Mouse (Mus musculus) heart, embryonic 13.5 days (tissue): Measurements from ENCODE around the gene Tmem182. TPM values are rescaled to one million over a fixed set of nuclear protein-coding genes. Genes with fewer than 3 reads are reported as not detected.

Experiments
- ATAC-seq: fragments of 200-750 bp; cut with Nextera tagmentation; 2 replicates; pipeline ENCODE4 v1.8.0; 2017; ENCODE audit warnings: moderate TSS enrichment; ENCODE audit not compliant: insufficient number of reproducible peaks, low FRiP score, low TSS enrichment; ENCODE audit errors: extremely low read depth
- H3K27ac ChIP-seq: fragments of 300-500 bp; sonication (generic); replicated peaks from 2 replicates; pipeline ENCODE4 v1.5.1; 2015; ENCODE audit warnings: moderate library complexity, mild to moderate bottlenecking, inconsistent platforms
- H3K27me3 ChIP-seq: fragments of 300-500 bp; sonication (generic); replicated peaks from 2 replicates; pipeline ENCODE4 v1.6.1; 2015; ENCODE audit warnings: mild to moderate bottlenecking, inconsistent platforms
- H3K36me3 ChIP-seq: fragments of 300-500 bp; sonication (generic); 2 replicates; pipeline ENCODE4 v1.6.1; 2015; ENCODE audit warnings: mild to moderate bottlenecking, inconsistent platforms
- H3K4me1 ChIP-seq: fragments of 300-500 bp; sonication (generic); 2 replicates; pipeline ENCODE4 v1.6.1; 2015; ENCODE audit warnings: inconsistent platforms
- H3K4me2 ChIP-seq: fragments of 300-500 bp; sonication (generic); 2 replicates; pipeline ENCODE4 v1.6.1; 2015; ENCODE audit warnings: inconsistent platforms, mild to moderate bottlenecking, moderate library complexity
- H3K4me3 ChIP-seq: fragments of 300-500 bp; sonication (generic); 2 replicates; pipeline ENCODE4 v1.5.1; 2015; ENCODE audit warnings: moderate library complexity, mild to moderate bottlenecking, inconsistent platforms
- H3K9ac ChIP-seq: fragments of 300-500 bp; sonication (generic); 2 replicates; pipeline ENCODE4 v1.6.1; 2015; ENCODE audit warnings: inconsistent platforms, mild to moderate bottlenecking, moderate library complexity
- H3K9me3 ChIP-seq: fragments of 300-500 bp; sonication (generic); 2 replicates; pipeline ENCODE4 v1.6.1; 2016; ENCODE audit warnings: inconsistent platforms
- WGBS: fragments of 180-500 bp; shearing (Covaris S2); methylation state at CpG from one replicate; pipeline ENCODE4 v1.1.7; 2015; ENCODE audit warnings: mixed read lengths; 5-methylcytosine and 5-hydroxymethylcytosine counted together
- polyA plus RNA-seq: library from polyadenylated mRNA; unstranded; fragments of >200 nt; fragmentation: Nextera tagmentation; extraction: Ambion mirVana; gene quantifications from 2 replicates; pipeline ENCODE4 v1.2.1, GENCODE M21; 2015

The Tmem182 gene
- 22.5 and 26.2 TPM in 2 replicates for polyA plus RNA-seq

DNA sequence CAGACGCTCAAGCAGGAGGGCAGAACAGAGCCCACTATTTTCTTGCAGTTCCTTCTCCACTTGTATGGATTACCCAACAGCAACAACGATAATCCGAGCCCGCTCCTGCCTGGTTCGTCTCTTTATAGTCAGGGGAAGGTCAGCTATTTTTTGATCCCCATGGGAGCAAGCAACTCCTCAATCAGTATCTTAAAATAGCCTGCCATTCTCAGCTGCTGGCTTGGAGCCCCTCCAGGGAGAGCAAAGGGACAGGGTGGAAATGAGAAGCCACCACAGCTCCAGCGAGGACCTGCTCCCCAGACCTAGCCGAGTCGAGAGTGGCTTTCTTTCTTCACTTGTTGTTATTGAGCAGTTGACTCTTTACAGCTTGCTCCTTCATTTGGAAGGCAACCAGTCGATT, at the start of gene Tmem182:
Gene Tmem182 (plus strand): TSS at position 251 of the 400 bp plus-strand sequence.
- Histone ChIP-seq H3K27ac (peak within 1 kb of the TSS; percentile 89), H3K4me2 (peak within 1 kb of the TSS; percentile 61), H3K9ac (peak within 1 kb of the TSS; percentile 51), H3K4me1 (peaks cover 20% of the 10 kb centered on the region), H3K27me3 (no peaks in the 10 kb centered on the region), H3K4me3 (peak within 1 kb of the TSS; percentile 37), H3K9me3 (no peaks in the 10 kb centered on the region), H3K36me3 (no peaks in the 10 kb centered on the region)
- 34% methylated on average over 9 of the region's 9 CpGs for WGBS
- no peak for ATAC-seq

DNA sequence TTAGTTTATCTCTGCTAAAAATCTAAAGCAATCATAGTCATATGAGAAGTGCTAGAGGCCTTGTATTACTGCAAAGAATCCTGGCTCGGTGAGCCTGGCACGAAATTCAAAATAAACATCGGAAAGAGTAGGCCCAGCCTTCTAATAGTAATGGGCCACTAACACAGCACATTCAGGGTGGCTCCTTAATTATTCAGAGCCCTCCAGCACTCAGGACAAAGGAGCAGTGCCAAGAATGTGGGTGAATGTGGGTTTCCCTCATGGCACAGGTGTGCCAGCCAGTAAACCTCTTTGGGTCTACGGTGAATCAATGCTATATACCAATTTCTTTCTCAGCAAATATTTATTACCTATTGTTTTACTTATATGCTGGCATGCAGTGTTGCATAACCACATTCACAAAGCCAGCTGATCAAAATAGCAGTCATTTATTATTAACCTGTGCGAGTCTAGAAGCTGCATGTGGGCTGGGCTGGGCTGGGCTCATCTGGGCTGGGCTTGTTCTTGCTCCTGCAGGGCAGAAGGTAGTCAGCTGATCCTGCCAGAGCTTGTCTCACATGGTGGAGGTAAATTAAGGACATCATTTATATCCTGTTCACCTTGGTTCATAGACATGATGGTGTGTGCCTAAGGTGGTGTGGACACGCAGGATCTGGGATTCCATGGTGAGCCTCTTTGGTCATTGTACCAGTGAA, 45.5 kb upstream of the Tmem182 start:
- Histone ChIP-seq H3K36me3 (no peaks in the 10 kb centered on the region), H3K4me1 (no peaks in the 10 kb centered on the region), H3K9me3 (no peaks in the 10 kb centered on the region), H3K27ac (no peak overlapping the region), H3K4me2 (no peak overlapping the region), H3K9ac (no peak overlapping the region), H3K4me3 (no peak overlapping the region), H3K27me3 (no peaks in the 10 kb centered on the region)
- WGBS, result 83% methylated on average over 6 of the region's 6 CpGs
- ATAC-seq, result no peak

GRCm38 (mm10) chr1:40764042-40764441, 41.4 kb upstream of the Tmem182 start:
- H3K9ac ChIP-seq, result no peak overlapping the region
- ATAC-seq, result no peak
- no peak overlapping the region for H3K4me2 ChIP-seq
- no peaks in the 10 kb centered on the region for H3K4me1 ChIP-seq
- no peaks in the 10 kb centered on the region for H3K36me3 ChIP-seq
- H3K4me3 ChIP-seq, result no peak overlapping the region
- H3K27ac ChIP-seq, result no peak overlapping the region
- 76% methylated on average over 1 of the region's 1 CpGs for WGBS
- no peaks in the 10 kb centered on the region for H3K27me3 ChIP-seq
- no peaks in the 10 kb centered on the region for H3K9me3 ChIP-seq

DNA sequence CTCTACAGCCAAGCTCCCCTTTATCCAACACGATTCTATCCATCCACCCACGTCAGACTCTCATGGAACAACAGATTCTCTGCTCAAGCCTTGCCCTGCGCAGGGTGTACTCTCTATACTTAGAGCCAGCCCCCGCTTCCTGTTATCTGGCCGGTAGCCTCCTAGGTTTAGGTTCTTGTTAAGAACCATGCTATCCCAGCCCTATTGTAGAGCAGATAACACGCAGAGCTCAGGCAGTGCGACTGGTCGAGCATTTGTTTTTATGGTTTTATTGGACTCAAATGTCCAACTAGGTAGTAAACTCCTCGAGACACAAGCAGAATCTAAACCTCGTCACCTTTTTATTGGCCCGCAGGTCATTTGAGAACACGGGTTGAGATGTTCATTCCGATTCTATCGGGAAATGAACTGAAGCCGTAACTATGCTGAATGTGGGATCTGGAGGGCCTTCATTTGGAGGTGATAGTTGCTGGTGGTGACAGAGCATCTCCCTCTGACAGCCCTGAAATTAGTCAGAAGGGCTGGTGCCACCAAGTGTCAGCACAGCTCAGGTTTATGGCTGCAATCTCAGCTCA, 40.6 kb upstream of the Tmem182 start:
- Histone ChIP-seq H3K9me3 (no peaks in the 10 kb centered on the region), H3K27ac (no peak overlapping the region), H3K4me1 (no peaks in the 10 kb centered on the region), H3K36me3 (no peaks in the 10 kb centered on the region), H3K4me2 (no peak overlapping the region), H3K9ac (no peak overlapping the region), H3K4me3 (no peak overlapping the region), H3K27me3 (no peaks in the 10 kb centered on the region)
- WGBS, result 66% methylated on average over 15 of the region's 15 CpGs
- ATAC-seq, result no peak

DNA sequence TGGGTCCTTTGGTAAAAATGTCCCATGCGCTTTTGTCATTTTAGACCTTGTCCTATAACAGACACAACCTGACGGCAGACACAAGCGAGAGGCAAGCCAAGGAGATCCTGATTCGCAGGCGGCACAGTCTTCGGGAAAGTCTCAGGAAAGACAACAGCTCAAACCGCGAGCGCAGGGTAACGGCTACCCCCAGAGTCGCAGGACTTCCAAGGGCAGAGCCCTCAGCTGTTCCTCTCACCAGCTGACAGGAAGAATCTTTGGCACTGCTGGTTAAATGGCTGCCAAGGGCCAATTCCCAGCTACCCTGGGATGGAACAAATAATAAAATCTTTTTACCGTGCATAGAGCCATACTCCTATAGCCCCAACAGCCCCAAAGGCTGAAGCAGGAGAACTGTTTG, 39.9 kb upstream of the Tmem182 start:
- no peaks in the 10 kb centered on the region for H3K27me3 ChIP-seq
- no peaks in the 10 kb centered on the region for H3K4me1 ChIP-seq
- no peak overlapping the region for H3K4me2 ChIP-seq
- no peak overlapping the region for H3K9ac ChIP-seq
- WGBS, result 85% methylated on average over 12 of the region's 12 CpGs
- H3K27ac ChIP-seq, result no peak overlapping the region
- H3K9me3 ChIP-seq, result no peaks in the 10 kb centered on the region
- no peaks in the 10 kb centered on the region for H3K36me3 ChIP-seq
- no peak for ATAC-seq
- H3K4me3 ChIP-seq, result no peak overlapping the region

GRCm38 (mm10) chr1:40767588-40767987, 37.8 kb upstream of the Tmem182 start:
- H3K27ac ChIP-seq, result no peak overlapping the region
- ATAC-seq, result no peak
- H3K9me3 ChIP-seq, result no peaks in the 10 kb centered on the region
- H3K4me2 ChIP-seq, result no peak overlapping the region
- WGBS, result 72% methylated on average over 18 of the region's 18 CpGs
- H3K4me1 ChIP-seq, result no peaks in the 10 kb centered on the region
- H3K9ac ChIP-seq, result no peak overlapping the region
- H3K4me3 ChIP-seq, result no peak overlapping the region
- H3K27me3 ChIP-seq, result no peaks in the 10 kb centered on the region
- H3K36me3 ChIP-seq, result no peaks in the 10 kb centered on the region

DNA sequence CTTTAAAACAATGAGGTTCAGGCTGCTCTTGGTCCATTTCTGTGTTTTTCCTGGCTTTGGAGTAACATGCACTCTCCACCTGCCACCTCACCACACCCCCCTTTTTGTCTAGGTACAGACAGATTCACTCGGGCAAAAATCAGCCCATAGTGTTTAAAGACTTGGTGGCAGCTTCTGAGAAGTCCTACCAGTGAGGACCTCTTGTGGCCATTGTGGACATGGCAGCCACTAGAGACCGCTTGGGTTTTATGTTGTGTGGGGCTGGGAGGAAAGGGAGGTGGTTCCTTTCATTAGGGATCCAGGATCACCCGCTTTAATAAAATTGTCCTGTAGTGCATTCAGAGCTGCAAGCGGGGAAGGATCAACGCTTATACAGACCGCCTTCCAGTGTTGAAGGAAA, 36.8 kb upstream of the Tmem182 start:
- Histone ChIP-seq H3K4me2 (no peak overlapping the region), H3K4me1 (no peaks in the 10 kb centered on the region), H3K4me3 (no peak overlapping the region), H3K27me3 (no peaks in the 10 kb centered on the region), H3K9ac (no peak overlapping the region), H3K27ac (no peak overlapping the region), H3K36me3 (peaks cover 3% of the 10 kb centered on the region), H3K9me3 (no peaks in the 10 kb centered on the region)
- ATAC-seq, result no peak
- 24% methylated on average over 6 of the region's 6 CpGs for WGBS

- Histone ChIP-seq H3K27me3 (no peaks in the 10 kb centered on the region), H3K4me3 (no peak overlapping the region), H3K9me3 (no peaks in the 10 kb centered on the region), H3K9ac (no peak overlapping the region), H3K4me1 (no peaks in the 10 kb centered on the region), H3K36me3 (peaks cover 11% of the 10 kb centered on the region), H3K4me2 (no peak overlapping the region), H3K27ac (no peak overlapping the region)
- 64% methylated on average over 4 of the region's 4 CpGs for WGBS
- ATAC-seq, result no peak
Measured at GRCm38 (mm10) chr1:40769331-40769894, 36.0 kb upstream of the Tmem182 start.

DNA sequence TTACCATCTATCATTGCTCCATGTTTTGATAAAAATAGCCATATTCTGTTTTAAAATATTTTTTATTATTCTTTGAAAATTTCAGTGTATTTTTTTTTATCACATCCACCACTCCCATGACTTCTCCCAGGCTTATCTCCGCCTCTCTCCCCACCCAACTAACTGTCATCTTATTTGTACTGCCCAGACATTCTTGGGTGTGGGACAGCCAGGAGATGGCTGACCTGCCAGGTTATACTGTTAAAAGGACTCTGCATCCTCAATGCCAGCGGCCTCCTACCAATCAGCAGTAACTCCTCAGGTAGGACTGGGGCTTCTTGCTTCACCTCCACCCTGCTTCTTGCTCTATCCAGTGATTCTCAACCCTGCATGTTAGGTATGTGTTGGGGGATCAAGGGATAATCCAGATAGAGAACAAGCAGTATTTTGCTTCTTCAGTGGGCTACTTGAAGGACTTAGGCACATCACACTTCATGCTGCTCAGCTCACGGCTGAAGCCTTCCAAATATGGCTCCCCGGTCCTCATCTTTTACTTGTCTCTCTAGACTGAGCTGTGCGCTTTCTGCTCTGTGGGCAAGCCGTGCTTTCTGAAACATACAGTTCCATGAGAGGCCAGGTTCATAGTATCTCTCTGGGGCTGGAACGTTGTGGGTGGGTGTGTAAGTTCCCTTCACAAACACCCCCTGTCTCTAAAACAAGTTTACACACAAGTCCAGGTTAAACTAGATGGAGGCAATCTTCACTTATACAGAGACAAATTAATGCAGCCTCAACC, 34.0 kb upstream of the Tmem182 start:
- H3K4me2 ChIP-seq, result no peak overlapping the region
- no peaks in the 10 kb centered on the region for H3K9me3 ChIP-seq
- no peak overlapping the region for H3K9ac ChIP-seq
- no peak overlapping the region for H3K4me3 ChIP-seq
- ATAC-seq, result no peak
- H3K27ac ChIP-seq, result no peak overlapping the region
- peaks cover 12% of the 10 kb centered on the region for H3K36me3 ChIP-seq
- WGBS, result 71% methylated on average over 7 of the region's 7 CpGs
- H3K27me3 ChIP-seq, result no peaks in the 10 kb centered on the region
- H3K4me1 ChIP-seq, result no peaks in the 10 kb centered on the region

- Histone ChIP-seq H3K9me3 (no peaks in the 10 kb centered on the region), H3K36me3 (peaks cover 18% of the 10 kb centered on the region), H3K4me2 (no peak overlapping the region), H3K27ac (no peak overlapping the region), H3K9ac (no peak overlapping the region), H3K27me3 (no peaks in the 10 kb centered on the region), H3K4me1 (no peaks in the 10 kb centered on the region), H3K4me3 (no peak overlapping the region)
- ATAC-seq, result no peak
- whole genome bisulfite sequencing, result 80% methylated on average over 5 of the region's 5 CpGs
Measured at GRCm38 (mm10) chr1:40773234-40773633, 32.2 kb upstream of the Tmem182 start.

DNA sequence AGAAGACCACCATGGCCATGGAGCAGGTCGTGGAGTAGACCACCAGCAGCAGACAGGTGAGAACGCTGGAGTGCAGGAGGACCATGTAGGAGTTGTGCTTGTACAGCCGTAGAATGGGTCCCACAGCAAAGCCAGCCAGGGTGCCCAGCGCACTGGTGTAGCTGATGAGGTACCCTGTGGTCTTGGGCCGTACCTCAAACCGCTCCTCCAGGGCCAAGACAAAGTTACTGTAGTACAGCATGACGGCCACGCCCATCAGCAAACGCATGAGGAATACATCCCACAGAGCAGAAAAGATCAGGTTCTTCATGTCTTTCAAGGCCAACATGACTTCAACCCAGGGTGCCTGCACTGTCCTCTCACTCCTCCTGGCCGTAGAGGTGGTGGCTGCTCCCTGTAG, 31.4 kb upstream of the Tmem182 start:
- H3K9ac ChIP-seq, result no peak overlapping the region
- no peaks in the 10 kb centered on the region for H3K4me1 ChIP-seq
- no peak overlapping the region for H3K4me3 ChIP-seq
- H3K27ac ChIP-seq, result no peak overlapping the region
- H3K36me3 ChIP-seq, result peaks cover 25% of the 10 kb centered on the region
- peaks cover 7% of the 10 kb centered on the region for H3K9me3 ChIP-seq
- H3K27me3 ChIP-seq, result no peaks in the 10 kb centered on the region
- 82% methylated on average over 10 of the region's 10 CpGs for WGBS
- no peak for ATAC-seq
- H3K4me2 ChIP-seq, result no peak overlapping the region
